Mouse (Mus musculus) forelimb bud, embryonic 11.5 days (tissue): ENCODE measurements around the gene Nod2.

Experiments
- DNase-seq: peaks from one replicate; pipeline ENCODE4 v3.0.0-alpha.2; 2012; ENCODE audit warnings: low read depth, low spot score

Nod2 gene

GRCm38 (mm10) chr8:88675372-88676165, 28.5 kb downstream of the Nod2 start:
- no peak for DNase-seq

GRCm38 (mm10) chr8:88677071-88677470, 30.0 kb downstream of the Nod2 start:
- DNase-seq = no peak

- DNase-seq = no peak
Measured at GRCm38 (mm10) chr8:88680566-88680965, 33.5 kb downstream of the Nod2 start.

DNA sequence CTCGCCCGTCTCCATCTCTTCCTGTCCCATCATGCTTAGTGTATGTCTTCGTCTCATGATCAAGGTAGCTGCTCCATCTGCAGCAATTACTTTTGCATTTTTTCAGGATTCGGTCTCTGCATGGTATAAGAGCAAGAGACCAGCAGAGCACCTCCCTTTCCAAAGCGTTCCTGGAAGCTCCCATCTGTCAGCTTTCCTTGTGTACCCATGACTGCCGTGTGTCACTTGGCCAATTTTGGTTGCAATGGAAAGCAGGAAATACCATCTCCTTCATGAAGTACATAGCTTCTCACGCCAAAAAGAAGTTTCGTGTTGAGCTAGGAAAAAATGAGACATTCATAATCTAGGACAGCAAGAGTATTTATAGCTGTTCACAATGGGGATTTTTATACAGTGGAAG, 33.9 kb downstream of the Nod2 start:
- no peak for DNase-seq

GRCm38 (mm10) chr8:88683656-88684289, 36.7 kb downstream of the Nod2 start:
- DNase-seq = no peak

DNA sequence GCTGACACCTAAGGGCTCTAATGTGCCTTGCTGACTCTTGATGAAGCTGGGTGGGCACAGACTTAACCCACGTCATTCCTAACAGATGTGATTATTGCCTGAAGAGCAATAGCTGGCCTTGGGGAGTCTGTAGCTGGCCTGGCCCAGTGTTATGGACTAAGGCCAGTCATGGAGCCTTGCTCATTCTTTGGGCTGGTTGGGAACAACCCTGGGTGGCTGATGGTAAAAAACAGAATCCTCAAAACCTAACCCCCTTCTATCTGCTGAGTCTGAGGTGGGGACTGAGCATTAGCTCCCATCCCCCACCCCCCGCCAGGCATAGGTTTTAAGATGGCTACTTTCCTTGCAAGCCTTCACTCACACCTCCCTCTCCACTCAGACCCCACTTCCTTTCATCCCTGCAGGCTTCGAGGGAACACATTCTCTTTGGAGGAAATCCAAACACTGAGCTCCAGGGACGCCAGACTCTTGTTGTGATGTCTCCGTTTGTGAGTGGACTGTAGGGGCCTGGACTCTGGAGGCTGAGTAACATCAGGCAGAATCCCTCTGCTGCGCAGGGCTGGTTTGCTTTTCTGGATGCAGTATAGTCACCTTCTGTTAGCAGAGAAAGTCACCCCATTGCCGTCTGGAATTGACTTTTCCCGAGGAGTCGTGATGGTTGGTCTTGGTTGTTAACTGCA, 39.3 kb downstream of the Nod2 start:
- DNase-seq = no peak

GRCm38 (mm10) chr8:88686906-88687235, 39.8 kb downstream of the Nod2 start:
- no peak for DNase-seq

- DNase-seq = no peak
Measured at GRCm38 (mm10) chr8:88689151-88689550, 42.0 kb downstream of the Nod2 start.

- DNase-seq = no peak
Measured at GRCm38 (mm10) chr8:88689891-88690290, 42.8 kb downstream of the Nod2 start.

GRCm38 (mm10) chr8:88691342-88691948, 44.3 kb downstream of the Nod2 start:
- no peak for DNase-seq

DNA sequence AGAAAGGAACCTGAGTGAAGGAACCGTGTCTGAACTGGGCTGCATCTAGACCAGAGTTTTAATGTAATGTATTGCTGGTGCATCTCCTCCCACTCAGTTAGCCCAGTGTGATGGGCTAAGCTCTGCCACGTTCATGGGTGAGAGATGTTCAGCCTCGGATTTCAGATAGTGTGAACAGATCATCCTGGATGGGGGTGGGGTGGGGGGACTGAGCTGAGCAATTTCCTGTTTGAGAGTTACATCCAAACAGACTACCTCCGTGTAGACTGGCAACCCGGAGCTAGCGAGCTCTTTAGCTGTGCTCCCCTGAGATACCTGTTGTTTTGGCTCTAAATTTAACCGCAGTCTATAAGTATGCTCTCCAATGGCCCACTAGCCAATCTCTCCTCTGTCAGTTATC, 44.8 kb downstream of the Nod2 start:
- no peak for DNase-seq

- DNase-seq = no peak
Measured at GRCm38 (mm10) chr8:88692866-88693265, 45.8 kb downstream of the Nod2 start.

DNA sequence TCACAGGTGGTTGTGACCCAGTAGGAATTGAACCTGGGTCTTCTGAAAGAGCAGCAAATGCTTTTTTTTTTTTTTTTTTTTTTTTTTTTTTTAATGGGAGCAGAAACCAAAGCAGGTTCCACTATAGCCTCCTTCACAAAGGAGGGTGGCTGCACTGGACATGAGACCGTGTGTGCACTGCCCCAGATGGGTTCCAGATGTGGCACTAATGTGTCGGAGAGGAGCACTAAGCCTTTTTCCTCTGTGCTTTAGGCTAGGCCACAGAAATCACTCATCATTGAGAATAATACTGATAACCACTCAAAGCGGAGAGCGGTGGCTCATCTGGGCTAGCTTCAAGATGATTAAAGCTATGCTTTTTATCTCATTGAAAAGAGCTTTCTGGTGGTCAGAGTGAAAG, 46.3 kb downstream of the Nod2 start:
- peak; percentile 31 for DNase-seq

GRCm38 (mm10) chr8:88694291-88694690, 47.2 kb downstream of the Nod2 start:
- DNase-seq = no peak

- DNase-seq = no peak
Measured at GRCm38 (mm10) chr8:88696228-88696627, 49.1 kb downstream of the Nod2 start.

- peak; percentile 98 for DNase-seq
Measured at GRCm38 (mm10) chr8:88696721-88697641, 49.9 kb downstream of the Nod2 start, which contains the start of gene Cyld. Cyld (plus strand) TSS chr8:88697028.

- no peak for DNase-seq
Measured at GRCm38 (mm10) chr8:88697642-88698031, 50.5 kb downstream of the Nod2 start.

DNA sequence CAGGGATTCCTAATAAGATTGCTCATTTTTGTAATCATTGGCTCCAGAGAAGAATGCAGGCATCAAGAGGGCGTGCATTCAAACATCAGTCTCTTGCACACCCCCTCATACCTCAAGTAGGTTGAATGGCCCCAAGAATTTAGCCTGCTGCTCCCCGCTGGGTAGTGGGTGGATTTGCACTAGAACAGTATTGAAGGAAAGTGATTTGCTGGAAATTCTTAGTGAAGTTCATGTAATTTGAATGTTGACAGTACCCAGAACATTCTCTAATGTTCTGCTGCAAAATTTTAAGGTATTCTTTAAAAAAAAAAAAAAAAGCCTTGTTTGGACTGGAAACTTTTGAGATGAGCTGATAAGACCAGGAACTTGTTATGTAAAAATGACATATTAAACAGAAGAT, 50.9 kb downstream of the Nod2 start:
- DNase-seq = no peak

DNA sequence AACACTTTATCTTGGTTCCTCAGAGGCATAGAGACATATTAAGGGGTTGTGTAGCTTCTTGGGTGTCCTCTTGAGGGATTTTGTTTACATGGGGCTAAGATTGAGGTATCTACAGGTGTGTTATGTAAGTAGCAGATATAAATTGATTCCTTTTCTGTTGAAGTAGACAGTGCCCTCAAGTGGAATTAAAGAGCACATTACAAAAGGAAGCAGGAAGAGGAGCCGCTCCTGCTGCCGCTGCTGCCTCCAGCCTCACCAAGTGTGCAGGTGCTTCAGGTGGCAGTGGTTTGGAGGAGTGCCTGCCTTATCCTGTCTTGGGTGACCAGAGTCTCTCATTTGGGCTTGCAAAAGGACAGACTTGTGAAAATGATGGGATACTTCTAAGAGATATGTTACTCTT, 54.5 kb downstream of the Nod2 start:
- no peak for DNase-seq

DNA sequence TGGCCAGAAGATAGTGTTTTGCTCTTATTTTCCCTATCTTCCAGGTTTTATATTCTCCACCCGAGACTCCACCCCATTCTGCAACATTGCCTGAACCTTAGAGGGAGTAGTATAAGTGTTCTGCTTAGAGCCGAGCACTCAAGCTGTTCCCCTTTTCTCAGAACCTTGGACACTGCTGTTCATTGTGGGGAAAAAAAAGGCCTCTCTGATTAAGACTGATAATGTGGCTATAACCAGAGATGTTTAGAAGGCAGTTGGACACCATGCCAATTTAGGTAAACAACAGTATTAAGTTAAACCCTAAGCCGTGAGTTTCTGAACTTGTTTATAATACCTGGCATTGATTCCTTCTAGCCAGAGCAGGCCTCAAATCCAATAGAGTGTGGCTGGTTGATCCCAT, 55.7 kb downstream of the Nod2 start:
- no peak for DNase-seq

DNA sequence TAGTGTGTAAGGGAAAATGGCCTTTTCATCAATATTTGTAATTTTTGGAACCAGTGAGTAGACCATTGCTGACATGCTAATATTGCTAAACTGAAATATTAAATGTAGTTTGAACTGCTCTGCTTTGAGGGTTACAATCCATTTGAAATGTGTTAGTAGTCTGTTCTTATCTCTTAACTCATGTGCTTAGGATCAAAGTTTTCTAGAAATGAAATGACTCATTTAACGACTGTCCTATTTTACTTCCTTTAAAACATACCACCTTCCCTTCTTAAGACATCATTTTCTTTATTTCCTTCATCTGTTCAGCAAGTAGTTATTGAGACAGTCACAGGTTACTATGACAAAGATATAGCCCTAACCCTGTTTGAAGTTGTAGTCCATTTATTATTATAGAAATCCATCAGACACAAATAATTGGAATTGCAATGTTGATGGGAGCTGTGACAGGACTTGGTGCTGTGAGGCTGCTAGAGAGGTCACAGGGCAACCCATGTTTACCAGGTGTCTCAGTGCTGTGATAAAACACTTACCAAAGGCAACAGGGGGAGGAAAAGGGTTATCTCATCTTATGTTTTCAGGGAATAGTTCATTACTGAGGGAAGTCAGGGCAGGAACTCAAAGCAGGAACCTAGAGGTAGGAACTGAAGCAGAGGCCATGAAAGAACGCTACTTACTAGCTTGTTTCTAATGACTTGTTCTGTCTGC, 76.3 kb downstream of the Nod2 start:
- DNase-seq = no peak
